Mouse (Mus musculus) cortical plate, adult 2 months (tissue): ENCODE results near the gene Erc2.

Experiments
- CTCF ChIP-seq: fragments of 200-500 bp; IDR thresholded peaks from 2 replicates; pipeline ENCODE4 v1.5.1; 2011; ENCODE audit warnings: mild to moderate bottlenecking, control low read depth, low read length; ENCODE audit not compliant: insufficient read depth; ENCODE audit errors: extremely low read depth
- POLR2A ChIP-seq: fragments of 200-500 bp; IDR thresholded peaks from 2 replicates; pipeline ENCODE4 v1.6.1; 2011; ENCODE audit warnings: mild to moderate bottlenecking, low read length, control low read depth; ENCODE audit not compliant: insufficient read depth; ENCODE audit errors: extremely low read depth

DNA sequence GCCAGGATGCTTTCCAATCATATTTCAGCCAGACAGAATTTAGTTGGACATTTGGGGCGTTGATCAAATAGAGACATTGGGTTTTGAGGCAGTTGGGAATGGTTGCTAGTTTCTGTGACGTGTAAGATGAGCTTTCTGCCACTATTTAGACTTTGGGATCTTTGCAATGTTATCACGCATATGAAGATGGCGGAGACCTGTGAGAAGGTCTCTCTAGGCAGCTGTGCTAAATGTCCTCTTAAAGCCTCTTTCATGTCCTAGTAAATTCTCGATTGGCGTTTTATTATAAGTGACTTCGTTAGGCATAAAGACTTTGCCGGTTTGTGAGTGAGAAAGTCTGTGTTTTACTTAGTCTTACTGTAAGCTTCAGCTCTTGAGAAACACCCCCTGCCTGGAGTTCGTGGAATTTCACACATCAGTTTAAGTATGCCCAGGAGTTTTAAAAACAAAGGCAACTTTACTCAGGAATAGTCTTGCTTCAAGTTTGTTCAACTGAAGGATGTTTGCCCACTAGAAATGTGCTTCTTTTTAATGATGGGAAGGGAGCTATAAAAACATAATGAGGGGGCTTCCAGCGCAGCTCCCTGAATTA lies 186.4 kb downstream of the Erc2 start:
- TF ChIP-seq CTCF (no peak), POLR2A (no peak)
